Comparison of ENCODE assay signal across 8 mouse cellular contexts in genomic region chr12:105786113-105786512, GRCm38 (mm10). TPM values are rescaled to one million over a fixed set of nuclear protein-coding genes. Genes with fewer than 3 reads are reported as not detected.
A peak's percentile ranks its signal among the peaks of the same experiment; 100 is the strongest.
DNase-seq lines count a peak whose midpoint lies in the region; ATAC-seq and TF ChIP-seq lines count a peak whose summit lies in the region.

No protein-coding gene starts in this region.

- intact Hi-C loops in heart, postnatal 36 days (cut with DNase I): no loop called here
- intact Hi-C loops in left cerebral cortex, postnatal 25 days (cut with DNase I): no loop called here

- ATAC-seq in heart, embryonic 12.5 days (ENCODE audit: insufficient number of reproducible peaks, low FRiP score): no peak
- ATAC-seq in hindbrain, embryonic 13.5 days (ENCODE audit: low FRiP score): no peak
- no peak for ATAC-seq in midbrain, embryonic 13.5 days
- no peak for ATAC-seq in granulocyte monocyte progenitor cell, adult 5-6 weeks (replicated peaks; ENCODE audit: poor library complexity, severe bottlenecking)

- peak overlapping the region; percentile 99 for H3K4me3 ChIP-seq in heart, embryonic 12.5 days
- H3K4me3 ChIP-seq in MEL (ENCODE audit: control insufficient read depth in 1 of 2, insufficient read depth in 1 of 2, low read depth in 2 of 2, low read length in 2 of 2): peak overlapping the region; percentile 86 to 96
- H3K4me3 ChIP-seq in hindbrain, embryonic 13.5 days: peak overlapping the region; percentile 90
- H3K4me3 ChIP-seq in midbrain, embryonic 13.5 days (replicated peaks): peak overlapping the region; percentile 80

- TF ChIP-seq EP300 in MEL (IDR thresholded peaks at IDR 0.05; ENCODE audit: low read depth in 1 of 2, low read length in 2 of 2): no peak

- no peaks in the 10 kb centered on the region for H3K9me3 ChIP-seq in heart, embryonic 12.5 days (replicated peaks)
- no peaks in the 10 kb centered on the region for H3K9me3 ChIP-seq in MEL (replicated peaks; ENCODE audit: insufficient read depth, low read length)
- H3K9me3 ChIP-seq in hindbrain, embryonic 13.5 days: no peaks in the 10 kb centered on the region
- no peaks in the 10 kb centered on the region for H3K9me3 ChIP-seq in midbrain, embryonic 13.5 days

- H3K4me2 ChIP-seq in heart, embryonic 12.5 days: peak overlapping the region; percentile 68
- peak overlapping the region; percentile 88 for H3K4me2 ChIP-seq in hindbrain, embryonic 13.5 days
- H3K4me2 ChIP-seq in midbrain, embryonic 13.5 days (replicated peaks): peak overlapping the region; percentile 65

- TF ChIP-seq RAD21 in MEL (IDR thresholded peaks at IDR 0.05; ENCODE audit: low read depth, low read length): no peak

- TF ChIP-seq POLR2A in MEL (IDR thresholded peaks at IDR 0.05; ENCODE audit: control insufficient read depth in 1 of 2, insufficient read depth in 1 of 2, low read depth in 1 of 2, low read length in 2 of 2, poor library complexity in 1 of 2): no peak

- H3K27ac ChIP-seq in heart, embryonic 12.5 days (ENCODE audit: poor library complexity, severe bottlenecking): no peak overlapping the region
- H3K27ac ChIP-seq in MEL (ENCODE audit: control insufficient read depth, low read depth, low read length): no peak overlapping the region
- no peak overlapping the region for H3K27ac ChIP-seq in hindbrain, embryonic 13.5 days
- no peak overlapping the region for H3K27ac ChIP-seq in midbrain, embryonic 13.5 days

- peak overlapping the region; percentile 98 for H3K9ac ChIP-seq in heart, embryonic 12.5 days
- H3K9ac ChIP-seq in MEL (ENCODE audit: control insufficient read depth, low read depth, low read length, poor library complexity, severe bottlenecking): peak overlapping the region; percentile 96
- H3K9ac ChIP-seq in hindbrain, embryonic 13.5 days: peak overlapping the region; percentile 93
- H3K9ac ChIP-seq in midbrain, embryonic 13.5 days (replicated peaks): peak overlapping the region; percentile 87

- WGBS in heart, embryonic 12.5 days: 66% methylated on average over 1 of the region's 1 CpGs
- 90% methylated on average over 1 of the region's 1 CpGs for WGBS in hindbrain, embryonic 13.5 days
- 82% methylated on average over 1 of the region's 1 CpGs for WGBS in midbrain, embryonic 13.5 days

- H3K27me3 ChIP-seq in heart, embryonic 12.5 days (replicated peaks): no peaks in the 10 kb centered on the region
- no peaks in the 10 kb centered on the region for H3K27me3 ChIP-seq in MEL (ENCODE audit: control insufficient read depth in 1 of 2, insufficient read depth in 2 of 2, low read length in 2 of 2)
- H3K27me3 ChIP-seq in hindbrain, embryonic 13.5 days: no peaks in the 10 kb centered on the region
- no peaks in the 10 kb centered on the region for H3K27me3 ChIP-seq in midbrain, embryonic 13.5 days

- H3K79me2 ChIP-seq in MEL (ENCODE audit: control insufficient read depth, insufficient read depth, low read length, poor library complexity): peaks cover 60% of the 10 kb centered on the region

- H3K36me3 ChIP-seq in heart, embryonic 12.5 days: no peaks in the 10 kb centered on the region; the same call in 1 of the 2 replicates
- peaks cover 17 to 28% of the 10 kb centered on the region in 2 experiments for H3K36me3 ChIP-seq in MEL (ENCODE audit: control insufficient read depth in 1 of 2, insufficient read depth in 2 of 2, low read length in 2 of 2)
- 0 out of 2 replicates have a peak, but pooled peaks cover 3% of the 10 kb centered on the region for H3K36me3 ChIP-seq in hindbrain, embryonic 13.5 days
- no peaks in the 10 kb centered on the region for H3K36me3 ChIP-seq in midbrain, embryonic 13.5 days

- DNase-seq in heart, postnatal 36 days: no peak
- no peak for DNase-seq in MEL (ENCODE audit: low read depth, low spot score)
- no peak for DNase-seq in kidney, adult 8-10 months
- DNase-seq in left cerebral cortex, postnatal 25 days (ENCODE audit: low spot score in 2 of 2): no peak

- no peak for TF ChIP-seq CTCF in MEL (IDR thresholded peaks at IDR 0.05 in 2 of 3, conservative IDR thresholded peaks at IDR 0.05 in 1 of 3; ENCODE audit: control insufficient read depth in 1 of 3, insufficient read depth in 1 of 3, low read depth in 2 of 3, low read length in 3 of 3, poor library complexity in 1 of 3, severe bottlenecking in 1 of 3)

- H3K4me1 ChIP-seq in heart, embryonic 12.5 days (replicated peaks): peaks cover 17% of the 10 kb centered on the region
- peaks cover 6% of the 10 kb centered on the region in 2 experiments; a peak in 3 of 4 replicates for H3K4me1 ChIP-seq in MEL (ENCODE audit: control insufficient read depth in 1 of 2, insufficient read depth in 2 of 2, low read length in 2 of 2)
- H3K4me1 ChIP-seq in hindbrain, embryonic 13.5 days (replicated peaks): peaks cover 27% of the 10 kb centered on the region
- H3K4me1 ChIP-seq in midbrain, embryonic 13.5 days (replicated peaks): peaks cover 20% of the 10 kb centered on the region

TF ChIP-seq in MEL, 35 proteins besides CTCF, POLR2A, EP300 and RAD21:
- TF ChIP-seq SMC3 (IDR thresholded peaks at IDR 0.05; ENCODE audit: low read depth, low read length): no peak
- no peak for TF ChIP-seq MYC (IDR thresholded peaks at IDR 0.05; ENCODE audit: low read depth, low read length)
- no peak for TF ChIP-seq CHD2 (IDR thresholded peaks at IDR 0.05; ENCODE audit: low read length)
- TF ChIP-seq ZMIZ1 (IDR thresholded peaks at IDR 0.05; ENCODE audit: low read depth, low read length): no peak
- TF ChIP-seq HCFC1 (IDR thresholded peaks at IDR 0.05; ENCODE audit: low read depth, low read length): no peak
- no peak for TF ChIP-seq GABPA (IDR thresholded peaks at IDR 0.05; ENCODE audit: low read depth, low read length)
- TF ChIP-seq ZNF384 (IDR thresholded peaks at IDR 0.05; ENCODE audit: low read depth, low read length): no peak
- TF ChIP-seq USF1 (IDR thresholded peaks at IDR 0.05; ENCODE audit: low read depth, low read length): no peak
- TF ChIP-seq NRF1 (IDR thresholded peaks at IDR 0.05; ENCODE audit: insufficient read depth, low read depth, low read length, poor library complexity, severe bottlenecking): no peak
- TF ChIP-seq TBP (IDR thresholded peaks at IDR 0.05; ENCODE audit: low read depth, low read length): no peak

RNA-seq across cellular contexts. Expression of gene Papola, which starts 1.6 kb away (rescaled TPM):
- polyA plus RNA-seq in heart, embryonic 12.5 days (2016; fragmentation: Nextera tagmentation; extraction: Ambion mirVana): 198 and 206 TPM in 2 replicates
- 100 to 1,000 TPM; 107 to 116 TPM for total RNA-seq in heart, postnatal 36 days (2021)
- total RNA-seq in MEL (2012; rRNA removed): 144 and 162 TPM in 2 replicates
- polyA plus RNA-seq in MEL (2012; ENCODE audit: insufficient read depth in 1 of 2, insufficient read length in 2 of 2, low read depth in 1 of 2, low replicate concordance in 2 of 2, missing spikeins in 1 of 2): 100 to 1,000 TPM; 193 to 329 TPM
- polyA plus RNA-seq in hindbrain, embryonic 13.5 days (2015; fragmentation: Nextera tagmentation; extraction: Ambion mirVana): 193 and 196 TPM in 2 replicates
- polyA plus RNA-seq in midbrain, embryonic 13.5 days (2015; fragmentation: Nextera tagmentation; extraction: Ambion mirVana): 212 and 217 TPM in 2 replicates
- total RNA-seq in granulocyte monocyte progenitor cell, adult 5-6 weeks (2014; fragmentation: Nextera tagmentation): 143 and 209 TPM in 2 replicates
- 111 and 138 TPM in 2 replicates for total RNA-seq in granulocyte monocyte progenitor cell, adult 5-6 weeks (2017)
- 100 to 1,000 TPM; 141 to 159 TPM for total RNA-seq in left cerebral cortex, postnatal 25 days (2021)
